Comparison of ENCODE assay signal across 8 mouse cellular contexts in the genomic region with DNA sequence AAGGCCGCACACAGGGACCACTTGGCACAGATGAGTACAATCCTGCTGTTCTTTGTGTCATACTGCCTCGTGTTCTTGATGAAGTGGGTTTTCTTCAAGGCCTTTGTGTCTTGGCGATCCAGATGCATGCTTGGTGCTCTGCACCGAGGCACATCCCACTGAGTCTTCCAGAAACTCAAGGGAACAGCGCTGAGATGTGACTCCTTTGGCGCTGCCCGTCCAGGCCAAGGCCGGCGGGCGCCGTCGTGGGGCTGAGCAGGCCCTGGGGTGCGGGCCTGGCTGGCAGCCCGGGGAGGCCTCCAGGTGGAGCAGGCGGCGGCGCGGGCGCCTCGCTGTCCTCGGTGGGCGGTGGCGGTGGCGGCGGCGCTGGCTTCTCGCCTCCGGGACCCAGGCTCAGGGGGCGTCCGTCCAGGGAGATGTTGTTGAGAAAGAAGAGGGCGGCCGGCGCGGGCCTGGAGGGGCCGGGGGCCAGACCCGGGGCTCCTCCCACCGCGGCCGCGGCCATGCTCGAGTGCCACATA. TPM values are rescaled to one million over a fixed set of nuclear protein-coding genes. Genes with fewer than 3 reads are reported as not detected.
DNase-seq lines count a peak whose midpoint lies in the region; ATAC-seq and TF ChIP-seq lines count a peak whose summit lies in the region.
"Had no signal": no experiment of that assay in that cellular context is flagged by ENCODE, and none has a peak within 500 bp of the region (broad histone marks: within the 10 kb centered on the region; RNA-seq: fewer than 3 reads in every experiment).

No protein-coding gene starts in this region.

- TF ChIP-seq CTCF in liver, embryonic 14.5 days (IDR thresholded peaks at IDR 0.05; ENCODE audit: low read depth), result no peak

- whole genome bisulfite sequencing in lung, embryonic 15.5 days, result 15% methylated on average over 40 of the region's 41 CpGs
- WGBS in forebrain, embryonic 13.5 days, result 15% methylated on average over 41 of the region's 41 CpGs
- 28% methylated on average over 40 of the region's 41 CpGs for WGBS in liver, embryonic 14.5 days (ENCODE audit: insufficient replicate concordance)

- H3K9ac ChIP-seq in lung, embryonic 15.5 days, result 0 out of 2 replicates have a peak overlapping the region, but pooled peaks have one; percentile 19
- H3K9ac ChIP-seq in forebrain, embryonic 13.5 days, result peak overlapping the region; percentile 60
- H3K9ac ChIP-seq in liver, embryonic 14.5 days (replicated peaks), result no peak overlapping the region

- H3K4me3 ChIP-seq in lung, embryonic 15.5 days, result peak overlapping the region; percentile 31
- H3K4me3 ChIP-seq in forebrain, embryonic 13.5 days, result peak overlapping the region; percentile 38
- H3K4me3 ChIP-seq in liver, embryonic 14.5 days (ENCODE audit: insufficient read depth in 1 of 2, low read depth in 2 of 2, low read length in 2 of 2), result peak overlapping the region in 1 of 2 experiments; percentile 14; a peak in 1 of 4 replicates

- no peaks in the 10 kb centered on the region for H3K9me3 ChIP-seq in lung, embryonic 15.5 days
- no peaks in the 10 kb centered on the region for H3K9me3 ChIP-seq in forebrain, embryonic 13.5 days (replicated peaks)
- H3K9me3 ChIP-seq in liver, embryonic 14.5 days (ENCODE audit: control insufficient read depth, low read length), result no peaks in the 10 kb centered on the region

- H3K27me3 ChIP-seq in lung, embryonic 15.5 days, result no peaks in the 10 kb centered on the region
- H3K27me3 ChIP-seq in forebrain, embryonic 13.5 days, result no peaks in the 10 kb centered on the region
- H3K27me3 ChIP-seq in liver, embryonic 14.5 days (ENCODE audit: control insufficient read depth, insufficient read depth, low read length), result no peaks in the 10 kb centered on the region; the same call in 1 of the 2 replicates

- H3K4me1 ChIP-seq in lung, embryonic 15.5 days, result no peaks in the 10 kb centered on the region
- H3K4me1 ChIP-seq in forebrain, embryonic 13.5 days, result 0 out of 2 replicates have a peak, but pooled peaks cover 4% of the 10 kb centered on the region
- no peaks in the 10 kb centered on the region for H3K4me1 ChIP-seq in liver, embryonic 14.5 days (replicated peaks; ENCODE audit: control insufficient read depth in 2 of 2, insufficient read depth in 2 of 2, low read length in 1 of 2)

- H3K4me2 ChIP-seq in lung, embryonic 15.5 days, result peak overlapping the region; percentile 55
- peak overlapping the region; percentile 59 for H3K4me2 ChIP-seq in forebrain, embryonic 13.5 days
- peak overlapping the region; percentile 37; the same call in 1 of the 2 replicates for H3K4me2 ChIP-seq in liver, embryonic 14.5 days (ENCODE audit: low read depth)

- no peak for DNase-seq in lung, postnatal 14 days
- DNase-seq in liver, embryonic 14.5 days (ENCODE audit: low read depth in 3 of 3, low spot score in 3 of 3), result no peak
- peak; percentile 16 for DNase-seq in testis, postnatal 14 days (ENCODE audit: low spot score)
- DNase-seq in cerebellum, adult 9-11 months, result no peak
- no peak for DNase-seq in left cerebral cortex, adult 11 months (ENCODE audit: low spot score)
- DNase-seq: kidney, postnatal 25 days had no signal

- no peak for TF ChIP-seq EP300 in liver, embryonic 14.5 days (IDR thresholded peaks at IDR 0.05; ENCODE audit: low read depth)

- peak; percentile 35 for ATAC-seq in lung, embryonic 15.5 days (ENCODE audit: borderline replicate concordance, extremely low read depth, low FRiP score, low TSS enrichment)
- peak; percentile 69 for ATAC-seq in forebrain, embryonic 13.5 days
- ATAC-seq in liver, embryonic 14.5 days (ENCODE audit: insufficient read depth), result no peak

- no peaks in the 10 kb centered on the region for H3K36me3 ChIP-seq in lung, embryonic 15.5 days
- no peaks in the 10 kb centered on the region for H3K36me3 ChIP-seq in forebrain, embryonic 13.5 days (ENCODE audit: poor library complexity, severe bottlenecking)
- no peaks in the 10 kb centered on the region for H3K36me3 ChIP-seq in liver, embryonic 14.5 days (replicated peaks; ENCODE audit: control insufficient read depth, insufficient read depth, low read depth)

- H3K27ac ChIP-seq in lung, embryonic 15.5 days, result no peak overlapping the region
- no peak overlapping the region for H3K27ac ChIP-seq in forebrain, embryonic 13.5 days
- no peak overlapping the region for H3K27ac ChIP-seq in liver, embryonic 14.5 days

RNA-seq across cellular contexts. Expression of a gene that starts 6.1 kb away (rescaled TPM):
- polyA plus RNA-seq in lung, embryonic 15.5 days (2015; fragmentation: Nextera tagmentation; extraction: Ambion mirVana), result 18.9 and 19.4 TPM in 2 replicates
- 20.2 and 25.6 TPM in 2 replicates for polyA plus RNA-seq in forebrain, embryonic 13.5 days (2015; fragmentation: Nextera tagmentation; extraction: Ambion mirVana)
- polyA plus RNA-seq in liver, embryonic 14.5 days (2012; rRNA removed), result 6.5 and 6.6 TPM in 2 replicates
- 5.8 and 7.0 TPM in 2 replicates for polyA plus RNA-seq in liver, embryonic 14.5 days (2014; fragmentation: Nextera tagmentation; extraction: Ambion mirVana)

RNA-seq across cellular contexts. Expression of a gene that starts 30.4 kb away (rescaled TPM):
- not detected in 2 replicates for polyA plus RNA-seq in lung, embryonic 15.5 days (2015; fragmentation: Nextera tagmentation; extraction: Ambion mirVana)
- not detected in 2 replicates for polyA plus RNA-seq in forebrain, embryonic 13.5 days (2015; fragmentation: Nextera tagmentation; extraction: Ambion mirVana)
- not detected in 2 replicates for polyA plus RNA-seq in liver, embryonic 14.5 days (2012; rRNA removed)
- not detected in 2 replicates for polyA plus RNA-seq in liver, embryonic 14.5 days (2014; fragmentation: Nextera tagmentation; extraction: Ambion mirVana)
